Mouse (Mus musculus): ENCODE results near the gene Gm8300.
"Not testable (repeated sequence)": the region's sequence is repeated elsewhere in the genome, so short reads cannot be mapped to it uniquely, and the experiment has no call there.

Gene Gm8300

DNA sequence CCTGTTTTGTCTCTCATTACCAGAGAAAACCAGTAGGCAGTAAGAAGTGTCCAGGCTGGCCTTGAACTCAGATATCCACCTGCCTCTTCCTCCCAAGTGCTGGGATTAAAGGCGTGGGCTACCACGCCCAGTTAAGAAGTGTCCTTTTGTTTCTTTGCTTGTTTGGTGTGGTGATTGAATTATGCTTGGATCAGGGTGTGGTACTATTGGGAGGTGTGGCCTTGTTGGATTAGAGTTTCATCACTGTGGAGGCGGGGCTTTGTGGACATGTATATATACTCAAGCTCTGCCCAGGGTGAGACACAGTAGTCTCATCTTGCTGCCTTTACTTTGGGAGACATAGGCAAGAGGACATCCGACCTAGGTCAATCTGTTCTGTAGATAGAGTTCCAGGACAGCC lies at the start of gene Gm8300:
Gm8300 (plus strand) TSS at position 301 of the 400 bp plus-strand sequence.
- not testable (repeated sequence) for DNase-seq (ENCODE audit: low read depth, low spot score)

DNA sequence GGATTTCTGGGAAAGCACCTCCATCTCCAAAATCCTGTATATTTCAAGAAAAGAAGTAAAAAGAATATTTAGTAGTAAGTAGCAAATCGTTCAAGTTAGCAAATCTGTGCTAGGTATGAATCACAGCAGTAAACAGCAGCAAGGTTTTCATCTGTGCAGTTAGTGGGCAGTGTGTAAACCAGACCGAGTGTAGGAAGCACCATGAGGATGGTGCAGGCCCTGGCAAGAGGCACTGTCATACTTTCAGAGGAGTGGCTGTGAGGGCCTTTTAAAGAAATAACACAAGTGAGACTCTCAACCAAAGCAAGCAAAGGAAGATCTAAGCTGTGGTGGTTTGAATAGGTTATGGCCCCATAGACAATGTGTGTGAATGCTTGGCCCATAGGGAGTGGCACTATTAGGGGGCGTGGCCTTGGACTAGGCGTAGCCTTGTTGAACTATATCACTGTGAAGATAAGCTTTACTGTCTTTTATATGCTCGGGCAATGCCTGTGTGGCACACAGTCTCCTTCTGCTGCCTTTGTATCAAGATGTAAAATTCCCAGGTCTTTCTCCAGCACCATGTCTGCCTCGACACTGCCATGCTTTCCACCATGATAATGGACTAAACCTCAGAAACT lies 49.3 kb upstream of the Gm8300 start:
- DNase-seq (ENCODE audit: low read depth, low spot score), result no peak

- no peak for DNase-seq (ENCODE audit: low read depth, low spot score)
Measured at GRCm38 (mm10) chr12:87470263-87471136, 43.6 kb upstream of the Gm8300 start.

DNA sequence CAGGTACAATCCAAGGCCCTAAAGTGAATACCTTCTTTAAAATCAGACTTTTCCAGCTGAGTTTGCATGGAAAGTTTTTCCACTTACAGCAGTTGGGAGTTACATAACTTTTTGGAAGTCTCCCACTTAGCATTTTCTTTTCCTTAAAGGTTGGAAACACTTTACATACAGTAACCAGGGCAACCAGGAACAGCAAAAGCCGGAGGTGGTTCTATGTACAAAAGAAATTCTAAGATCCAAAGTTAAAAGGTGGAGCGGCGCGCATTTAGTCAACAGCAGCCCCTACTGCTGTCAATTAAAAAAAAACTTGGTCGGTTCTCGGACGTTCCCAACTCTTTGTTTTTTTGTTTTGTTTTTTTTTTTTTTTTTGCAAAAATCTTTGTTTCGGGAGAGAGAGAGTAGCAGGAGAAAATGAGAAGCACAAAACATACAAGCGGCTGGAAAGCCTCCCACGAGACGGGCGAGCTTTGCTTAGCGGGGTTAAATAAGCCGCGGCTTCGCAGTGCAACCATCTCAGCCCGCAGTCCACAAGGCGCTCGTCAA lies 42.6 kb upstream of the Gm8300 start:
- DNase-seq (ENCODE audit: low read depth, low spot score), result no peak

DNA sequence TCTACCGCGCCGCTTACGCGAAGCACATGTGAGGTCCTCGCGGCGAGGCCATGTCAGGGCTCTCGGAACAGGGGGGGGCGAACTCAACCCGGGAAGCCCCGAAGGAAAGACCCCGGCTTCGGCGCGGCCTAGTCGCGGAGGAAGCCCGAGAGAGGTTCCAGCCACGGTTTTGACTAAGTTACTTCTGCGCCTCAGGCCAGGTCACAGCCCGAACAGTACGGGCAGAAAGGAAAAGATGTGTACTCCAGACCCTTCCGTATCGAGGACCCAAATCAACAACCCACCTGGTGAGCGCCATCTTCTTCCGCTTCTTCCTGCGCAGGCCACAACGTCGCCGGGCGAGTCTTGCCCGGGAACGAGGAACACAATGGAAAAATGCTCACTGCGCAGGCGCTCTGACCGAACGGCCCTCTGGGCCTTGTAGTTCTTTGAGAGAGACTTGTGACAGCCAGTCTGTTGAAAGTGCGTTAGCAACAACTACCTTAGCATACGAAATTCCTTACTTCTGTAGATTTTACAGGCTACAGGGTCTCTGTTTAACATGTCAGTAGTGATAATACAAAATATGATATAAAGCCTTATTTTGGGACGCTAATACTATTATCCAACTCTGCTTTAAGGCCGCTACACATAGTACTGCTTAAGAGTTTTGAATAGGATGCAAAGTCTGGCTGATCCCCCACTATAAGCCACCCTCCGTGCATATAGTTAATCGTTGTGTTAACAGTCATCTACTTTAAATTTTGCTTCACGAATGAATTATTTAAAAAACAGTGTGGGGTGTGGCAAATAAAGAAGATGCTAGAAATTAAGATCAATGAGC lies 41.9 kb upstream of the Gm8300 start, which contains the start of gene Snw1:
Snw1 (minus strand) TSS at position 311 of the 823 bp plus-strand sequence.
- DNase-seq (ENCODE audit: low read depth, low spot score), result peak; percentile 97

DNA sequence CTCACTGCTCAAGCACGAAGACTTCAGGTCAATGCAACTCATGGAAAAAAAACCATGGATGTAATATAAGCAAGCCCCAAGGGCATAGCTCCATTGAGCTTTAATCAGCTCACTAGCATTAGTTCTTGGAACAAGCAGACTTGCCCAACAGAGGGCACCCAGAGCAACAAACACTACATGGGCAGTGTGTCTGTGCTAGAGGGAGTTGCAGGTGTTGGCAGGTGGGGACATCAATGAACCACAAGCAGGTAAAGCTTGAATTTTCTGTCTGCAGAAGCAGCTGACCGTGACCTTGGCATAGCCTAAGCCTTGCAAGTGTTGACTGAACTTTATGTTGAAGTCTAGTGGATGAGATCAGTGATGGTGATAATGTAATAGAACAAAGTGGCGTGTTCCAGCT lies 39.4 kb upstream of the Gm8300 start:
- no peak for DNase-seq (ENCODE audit: low read depth, low spot score)

DNA sequence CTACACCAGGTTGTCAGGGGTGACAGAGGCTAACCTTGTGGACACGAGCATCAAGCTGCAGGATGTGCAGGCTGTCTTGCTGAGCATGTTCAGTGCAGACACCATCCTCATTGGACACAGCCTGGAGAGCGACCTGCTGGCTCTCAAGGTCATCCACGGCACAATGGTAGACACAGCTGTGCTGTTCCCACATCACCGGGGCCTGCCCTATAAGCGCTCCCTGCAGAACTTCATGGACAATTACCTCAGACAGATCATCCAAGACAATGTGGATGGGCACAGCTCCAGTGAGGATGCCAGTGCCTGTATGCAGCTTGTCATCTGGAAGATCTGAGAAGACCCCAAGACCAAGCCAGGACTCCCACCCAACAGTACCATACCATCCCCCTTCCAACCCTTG lies 31.6 kb upstream of the Gm8300 start:
- DNase-seq (ENCODE audit: low read depth, low spot score), result not testable (repeated sequence)

- not testable (repeated sequence) for DNase-seq (ENCODE audit: low read depth, low spot score)
Measured at GRCm38 (mm10) chr12:87488683-87489082, 25.4 kb upstream of the Gm8300 start.

- not testable (repeated sequence) for DNase-seq (ENCODE audit: low read depth, low spot score)
Measured at GRCm38 (mm10) chr12:87494421-87494820, 19.7 kb upstream of the Gm8300 start, which contains the start of gene Gm5788. Gm5788 (plus strand) TSS chr12:87494721.

DNA sequence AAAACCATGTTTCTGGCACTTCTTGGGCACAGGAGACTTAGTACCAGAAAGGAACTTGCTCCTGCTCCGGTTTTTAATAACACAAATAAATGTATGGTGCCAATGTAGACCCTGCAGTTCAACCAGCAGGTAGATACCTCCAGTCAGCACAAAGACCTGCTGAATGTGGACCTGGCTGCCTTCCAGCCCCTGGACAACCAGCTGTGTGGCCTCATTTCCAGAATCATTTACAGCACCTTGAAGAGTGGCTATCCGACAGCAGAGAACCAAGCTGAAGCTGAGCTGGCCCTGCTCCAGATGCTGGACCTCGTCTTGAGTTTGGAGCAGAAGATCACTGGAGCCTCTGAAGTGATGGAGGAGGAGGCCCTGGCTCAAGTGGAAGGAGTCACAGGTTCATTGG lies 5.5 kb downstream of the Gm8300 start:
- DNase-seq (ENCODE audit: low read depth, low spot score), result not testable (repeated sequence)

DNA sequence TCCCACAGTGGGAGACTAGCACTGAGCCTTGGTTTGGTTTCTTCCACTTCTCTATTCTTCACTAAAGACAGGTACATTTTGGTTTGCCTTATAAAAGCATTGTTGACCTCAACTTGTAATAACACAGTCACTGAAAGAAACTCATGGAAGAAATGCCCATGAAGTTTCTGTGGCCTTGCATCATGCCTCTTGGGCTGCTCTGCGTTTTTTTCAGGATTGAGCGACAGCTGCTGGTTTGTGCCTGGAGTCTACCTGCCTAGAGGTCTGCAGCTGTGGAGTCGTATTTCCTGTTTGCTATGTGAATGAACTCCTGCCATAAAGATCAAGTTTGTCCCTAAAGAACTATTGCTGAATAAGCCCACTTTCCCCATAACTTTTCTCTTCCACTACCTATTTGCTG lies 29.8 kb downstream of the Gm8300 start:
- DNase-seq (ENCODE audit: low read depth, low spot score), result no peak

GRCm38 (mm10) chr12:87550628-87551027 lies 36.5 kb downstream of the Gm8300 start:
- DNase-seq (ENCODE audit: low read depth, low spot score), result not testable (repeated sequence)
